Mouse (Mus musculus): ENCODE data around the gene Ttc28. TPM values are rescaled to one million over a fixed set of nuclear protein-coding genes. Genes with fewer than 3 reads are reported as not detected.
A peak's percentile ranks its signal among the peaks of the same experiment; 100 is the strongest.

The Ttc28 gene
- polyA plus RNA-seq, 1 experiment, result 7.4 TPM

GRCm38 (mm10) chr5:110976721-110977120, 97.1 kb downstream of the Ttc28 start:
- Histone ChIP-seq H3K4me1 (ENCODE audit: control insufficient read depth, insufficient read depth, low read length) (no peaks in the 10 kb centered on the region; the same call in 1 of the 2 replicates), H3K27ac (ENCODE audit: control insufficient read depth, insufficient read depth, low read depth, low read length, poor library complexity) (no peak overlapping the region), H3K4me3 (replicated peaks; ENCODE audit: control insufficient read depth, low read depth, low read length) (no peak overlapping the region)
- WGBS, result 77% methylated on average over 7 of the region's 7 CpGs
- no peak for TF ChIP-seq CTCF (IDR thresholded peaks at IDR 0.05; ENCODE audit: control insufficient read depth, insufficient read depth, low read length)
- no peak for TF ChIP-seq POLR2A (IDR thresholded peaks at IDR 0.05; ENCODE audit: borderline replicate concordance, control insufficient read depth, low read depth, low read length)

GRCm38 (mm10) chr5:110977796-110978195, 98.2 kb downstream of the Ttc28 start:
- H3K4me1 ChIP-seq (ENCODE audit: control insufficient read depth, insufficient read depth, low read length), result no peaks in the 10 kb centered on the region; the same call in 1 of the 2 replicates
- H3K27ac ChIP-seq (ENCODE audit: control insufficient read depth, insufficient read depth, low read depth, low read length, poor library complexity), result no peak overlapping the region
- TF ChIP-seq POLR2A (IDR thresholded peaks at IDR 0.05; ENCODE audit: borderline replicate concordance, control insufficient read depth, low read depth, low read length) (no peak), CTCF (IDR thresholded peaks at IDR 0.05; ENCODE audit: control insufficient read depth, insufficient read depth, low read length) (no peak)
- WGBS, result 80% methylated on average over 4 of the region's 4 CpGs
- no peak overlapping the region for H3K4me3 ChIP-seq (replicated peaks; ENCODE audit: control insufficient read depth, low read depth, low read length)

GRCm38 (mm10) chr5:110978461-110978860, 98.9 kb downstream of the Ttc28 start:
- Histone ChIP-seq H3K27ac (ENCODE audit: control insufficient read depth, insufficient read depth, low read depth, low read length, poor library complexity) (no peak overlapping the region), H3K4me1 (ENCODE audit: control insufficient read depth, insufficient read depth, low read length) (no peaks in the 10 kb centered on the region; the same call in 1 of the 2 replicates), H3K4me3 (replicated peaks; ENCODE audit: control insufficient read depth, low read depth, low read length) (no peak overlapping the region)
- TF ChIP-seq CTCF (IDR thresholded peaks at IDR 0.05; ENCODE audit: control insufficient read depth, insufficient read depth, low read length), result no peak
- TF ChIP-seq POLR2A (IDR thresholded peaks at IDR 0.05; ENCODE audit: borderline replicate concordance, control insufficient read depth, low read depth, low read length), result no peak
- WGBS, result 2% methylated on average over 9 of the region's 9 CpGs

GRCm38 (mm10) chr5:110979011-110979860, 99.6 kb downstream of the Ttc28 start:
- 2% methylated on average over 104 of the region's 104 CpGs for WGBS

GRCm38 (mm10) chr5:110979861-110980346, 100.3 kb downstream of the Ttc28 start:
- Histone ChIP-seq H3K4me3 (replicated peaks; ENCODE audit: control insufficient read depth, low read depth, low read length) (peak overlapping the region; percentile 61), H3K27ac (ENCODE audit: control insufficient read depth, insufficient read depth, low read depth, low read length, poor library complexity) (no peak overlapping the region), H3K4me1 (ENCODE audit: control insufficient read depth, insufficient read depth, low read length) (no peaks in the 10 kb centered on the region; the same call in 1 of the 2 replicates)
- no peak for TF ChIP-seq CTCF (IDR thresholded peaks at IDR 0.05; ENCODE audit: control insufficient read depth, insufficient read depth, low read length)
- no peak for TF ChIP-seq POLR2A (IDR thresholded peaks at IDR 0.05; ENCODE audit: borderline replicate concordance, control insufficient read depth, low read depth, low read length)
- WGBS, result 0% methylated on average over 14 of the region's 14 CpGs

More at GRCm38 (mm10) chr5:110979011-110979860, 99.6 kb downstream of the Ttc28 start:
- H3K4me1 ChIP-seq (ENCODE audit: control insufficient read depth, insufficient read depth, low read length), result no peaks in the 10 kb centered on the region; the same call in 1 of the 2 replicates
- no peak for TF ChIP-seq POLR2A (IDR thresholded peaks at IDR 0.05; ENCODE audit: borderline replicate concordance, control insufficient read depth, low read depth, low read length)
- TF ChIP-seq CTCF (IDR thresholded peaks at IDR 0.05; ENCODE audit: control insufficient read depth, insufficient read depth, low read length), result no peak
- peak overlapping the region; percentile 54 for H3K4me3 ChIP-seq (replicated peaks; ENCODE audit: control insufficient read depth, low read depth, low read length)
- H3K27ac ChIP-seq (ENCODE audit: control insufficient read depth, insufficient read depth, low read depth, low read length, poor library complexity), result no peak overlapping the region; the same call in 1 of the 2 replicates

- Histone ChIP-seq H3K27ac (ENCODE audit: control insufficient read depth, insufficient read depth, low read depth, low read length, poor library complexity) (no peak overlapping the region), H3K4me3 (replicated peaks; ENCODE audit: control insufficient read depth, low read depth, low read length) (no peak overlapping the region), H3K4me1 (ENCODE audit: control insufficient read depth, insufficient read depth, low read length) (no peaks in the 10 kb centered on the region; the same call in 1 of the 2 replicates)
- TF ChIP-seq CTCF (IDR thresholded peaks at IDR 0.05; ENCODE audit: control insufficient read depth, insufficient read depth, low read length) (no peak), POLR2A (IDR thresholded peaks at IDR 0.05; ENCODE audit: borderline replicate concordance, control insufficient read depth, low read depth, low read length) (no peak)
- WGBS, result 79% methylated on average over 5 of the region's 5 CpGs
Measured at GRCm38 (mm10) chr5:110980576-110980975, 101.0 kb downstream of the Ttc28 start.

GRCm38 (mm10) chr5:110982436-110982835, 102.8 kb downstream of the Ttc28 start:
- Histone ChIP-seq H3K4me3 (replicated peaks; ENCODE audit: control insufficient read depth, low read depth, low read length) (no peak overlapping the region), H3K27ac (ENCODE audit: control insufficient read depth, insufficient read depth, low read depth, low read length, poor library complexity) (no peak overlapping the region), H3K4me1 (ENCODE audit: control insufficient read depth, insufficient read depth, low read length) (no peaks in the 10 kb centered on the region; the same call in 1 of the 2 replicates)
- no peak for TF ChIP-seq POLR2A (IDR thresholded peaks at IDR 0.05; ENCODE audit: borderline replicate concordance, control insufficient read depth, low read depth, low read length)
- no peak for TF ChIP-seq CTCF (IDR thresholded peaks at IDR 0.05; ENCODE audit: control insufficient read depth, insufficient read depth, low read length)
- WGBS, result 80% methylated on average over 3 of the region's 3 CpGs

- H3K4me1 ChIP-seq (ENCODE audit: control insufficient read depth, insufficient read depth, low read length), result no peaks in the 10 kb centered on the region; the same call in 1 of the 2 replicates
- no peak overlapping the region for H3K4me3 ChIP-seq (replicated peaks; ENCODE audit: control insufficient read depth, low read depth, low read length)
- 75% methylated on average over 6 of the region's 6 CpGs for WGBS
- TF ChIP-seq POLR2A (IDR thresholded peaks at IDR 0.05; ENCODE audit: borderline replicate concordance, control insufficient read depth, low read depth, low read length) (no peak), CTCF (IDR thresholded peaks at IDR 0.05; ENCODE audit: control insufficient read depth, insufficient read depth, low read length) (no peak)
- H3K27ac ChIP-seq (ENCODE audit: control insufficient read depth, insufficient read depth, low read depth, low read length, poor library complexity), result no peak overlapping the region
Measured at GRCm38 (mm10) chr5:110984136-110984681, 104.6 kb downstream of the Ttc28 start.
